Mouse (Mus musculus) right cerebral cortex, postnatal 10 days (tissue): ENCODE measurements at regions not wholly inside any gene's neighbourhood (a gene's known extent, or its start where the extent isn't known, plus 50 kb on each side); places are given as distances from the start of the nearest gene placed in this dataset.
A peak's percentile ranks its signal among the peaks of the same experiment; 100 is the strongest.

Experiments used
- DNase-seq, 2 experiments: peaks; one replicate each; pipeline ENCODE4 v3.0.0; 2021; ENCODE audit warnings: low spot score in 2 of 2

- no peak for DNase-seq
These were observed 684.8 kb upstream of the Vstm2a start for GRCm38 (mm10) chr11:15572716-15573115.

DNA sequence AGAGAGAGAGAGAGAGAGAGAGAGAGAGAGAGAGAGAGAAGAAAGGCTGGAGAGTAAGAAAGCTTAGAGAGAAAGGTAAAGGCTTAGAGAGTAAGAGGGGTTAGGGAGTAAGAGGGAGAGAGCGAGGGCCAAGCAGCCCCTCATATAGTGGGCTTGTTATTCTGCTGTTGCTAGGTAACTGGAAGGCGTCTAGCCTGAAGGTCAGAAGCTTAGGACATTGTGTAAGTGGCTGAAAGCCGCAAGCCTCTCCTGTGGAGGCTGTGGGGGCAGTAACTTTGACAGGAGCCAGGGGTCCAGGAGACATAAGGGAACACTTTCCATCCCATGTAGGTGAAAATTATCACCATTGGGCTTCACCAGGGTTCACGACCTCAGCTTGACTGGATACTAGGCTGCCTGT, 637.6 kb upstream of the Vstm2a start:
- no peak for DNase-seq

- no peak for DNase-seq
These were observed 608.4 kb upstream of the Vstm2a start for GRCm38 (mm10) chr11:15649025-15649680.

DNA sequence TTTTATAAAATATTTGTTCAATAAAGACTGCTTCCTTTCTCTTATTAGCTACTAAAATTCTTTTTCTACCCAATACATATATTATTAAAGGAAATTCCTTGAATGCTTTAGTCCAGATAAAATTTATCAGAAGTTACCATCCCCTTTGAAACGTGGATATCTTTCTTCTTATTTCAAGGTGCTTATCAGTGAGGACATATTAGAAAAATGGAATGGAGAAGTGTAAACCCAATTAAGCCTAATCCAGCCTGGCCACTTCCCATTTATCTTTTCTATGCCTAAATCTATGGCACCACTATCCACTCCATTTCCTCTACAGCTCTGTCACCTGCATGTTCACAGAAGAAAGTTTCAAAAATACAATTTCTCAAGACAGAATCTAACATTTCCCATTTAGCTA, 568.5 kb upstream of the Vstm2a start:
- DNase-seq: no peak

DNA sequence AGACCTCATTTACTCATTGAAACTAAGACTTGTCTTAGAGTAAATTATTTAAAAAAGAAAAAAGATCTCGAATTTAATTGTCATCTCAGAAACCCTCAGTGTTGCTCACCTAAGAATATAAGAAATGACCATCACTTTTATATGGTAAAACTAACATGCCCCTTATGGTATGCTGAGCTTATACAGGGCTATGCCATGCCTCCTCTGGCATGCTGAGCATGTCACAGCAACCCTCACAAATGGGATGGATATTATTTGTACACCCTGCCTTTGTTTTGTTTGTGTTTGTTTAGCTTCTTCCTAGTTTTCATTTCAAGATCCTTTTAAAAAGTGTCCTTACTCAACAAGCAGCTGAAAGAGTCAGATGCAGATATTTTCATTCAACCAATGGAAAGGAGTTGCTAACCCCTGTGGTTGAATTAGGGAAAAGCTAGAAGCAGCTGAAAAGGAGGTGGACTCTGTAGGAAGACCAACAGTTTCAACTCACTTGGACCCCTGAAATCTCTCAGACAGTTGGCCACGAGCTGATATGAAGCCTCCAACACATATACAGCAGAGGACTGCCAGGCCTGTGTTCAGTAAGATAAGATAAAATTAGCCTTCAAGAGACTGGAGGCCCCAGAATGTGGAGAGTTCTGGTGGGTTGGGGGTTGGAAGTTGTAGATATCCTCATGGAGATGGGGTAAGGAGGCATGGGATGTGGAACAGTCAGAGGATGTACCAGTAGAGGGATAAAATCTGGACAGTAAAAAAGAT, 559.3 kb upstream of the Vstm2a start:
- no peak for DNase-seq

- no peak for DNase-seq
These were observed 541.5 kb upstream of the Vstm2a start for GRCm38 (mm10) chr11:15715987-15716386.

DNA sequence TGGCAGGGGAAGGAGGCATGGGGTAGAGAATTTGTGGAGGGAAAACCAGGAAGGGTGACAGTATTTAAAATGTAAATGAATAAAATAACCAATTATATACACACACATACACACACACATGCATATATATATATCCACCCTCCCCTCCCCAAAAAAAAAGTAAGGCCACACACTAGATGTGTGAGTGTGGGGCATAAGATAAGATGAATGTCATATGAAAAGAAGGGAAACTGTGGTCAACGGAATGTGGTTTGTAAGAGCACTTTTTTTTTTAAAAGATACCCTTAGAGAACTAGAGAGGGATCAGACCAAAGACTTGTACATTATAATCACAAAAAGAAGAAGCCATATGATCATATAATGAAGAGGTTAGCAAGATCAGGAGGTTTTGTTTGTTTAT, 540.0 kb upstream of the Vstm2a start:
- no peak for DNase-seq

DNA sequence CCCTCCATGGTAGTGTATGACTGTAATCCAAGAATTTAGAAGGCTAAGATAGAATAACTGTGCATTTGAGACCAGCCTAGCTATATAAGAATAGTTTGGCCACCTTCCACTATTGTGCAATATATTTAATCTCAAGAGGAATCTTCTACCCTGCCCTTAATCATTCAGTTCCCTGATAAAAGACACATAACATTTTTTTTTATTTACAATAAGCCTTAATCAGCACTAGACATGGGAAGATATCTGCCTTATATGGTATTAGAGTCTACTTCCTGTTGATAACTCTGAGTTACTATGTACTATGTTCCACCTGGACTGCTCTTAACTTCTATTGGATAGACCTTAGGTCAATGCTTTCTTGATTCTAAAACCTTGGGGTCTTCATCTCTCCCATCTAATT, 519.9 kb upstream of the Vstm2a start:
- DNase-seq: no peak

GRCm38 (mm10) chr11:15756006-15756405, 501.5 kb upstream of the Vstm2a start:
- no peak for DNase-seq

DNA sequence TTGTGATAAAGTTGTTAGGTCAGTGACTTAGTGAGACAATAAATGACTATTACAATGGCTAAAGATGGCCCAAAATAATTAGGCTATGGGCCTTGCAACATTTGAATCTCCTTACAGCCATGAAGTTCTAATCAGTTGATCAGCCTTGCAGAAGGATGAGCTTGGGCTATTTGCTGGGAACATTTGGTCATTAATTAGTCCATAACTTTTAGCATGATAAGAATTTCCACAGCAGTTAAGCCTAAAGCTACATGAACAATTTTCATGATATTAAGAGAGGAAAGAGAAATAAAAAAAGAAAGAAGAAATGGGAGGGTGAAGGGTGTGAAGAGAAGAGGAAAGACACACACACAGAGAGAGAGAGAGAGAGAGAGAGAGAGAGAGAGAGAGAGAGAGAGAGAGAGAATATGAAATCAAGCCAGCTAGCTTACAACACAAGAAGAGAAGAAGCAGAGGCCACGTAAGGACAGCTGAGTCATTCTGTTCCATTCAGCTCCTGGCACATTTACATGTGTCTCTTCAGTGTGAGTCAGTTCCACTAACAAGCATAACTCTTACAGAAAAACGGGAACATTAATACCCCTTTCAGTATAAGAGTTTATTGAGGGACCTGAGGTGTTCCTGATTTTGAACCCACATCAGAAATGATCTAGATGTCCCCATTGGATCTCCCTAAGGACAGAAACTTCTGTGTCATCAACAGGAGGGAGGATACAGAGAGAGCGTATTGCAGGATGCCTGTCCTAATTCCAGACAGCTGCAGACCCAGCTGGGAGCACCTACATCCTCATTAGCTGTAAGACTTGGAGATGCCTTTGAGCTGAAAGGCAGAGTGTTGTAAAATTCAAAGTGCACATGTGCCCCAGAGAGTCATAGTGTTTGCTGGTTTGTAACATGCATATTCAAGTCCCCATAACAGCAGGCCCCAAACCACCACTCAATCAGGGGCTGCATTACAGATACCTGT, 487.6 kb upstream of the Vstm2a start:
- peak; percentile 24 to 49 for DNase-seq
